Mouse (Mus musculus) lung, postnatal 0 days (tissue): ENCODE measurements around the gene Cd200r4.

Experiments
- CTCF ChIP-seq: IDR thresholded peaks from 2 replicates; pipeline ENCODE4 v1.5.1; 2016; ENCODE audit warnings: antibody characterized with exemption, mild to moderate bottlenecking
- EP300 ChIP-seq: IDR thresholded peaks from 2 replicates; pipeline ENCODE4 v1.6.1; 2016; ENCODE audit warnings: antibody characterized with exemption, mild to moderate bottlenecking, control low read depth

DNA sequence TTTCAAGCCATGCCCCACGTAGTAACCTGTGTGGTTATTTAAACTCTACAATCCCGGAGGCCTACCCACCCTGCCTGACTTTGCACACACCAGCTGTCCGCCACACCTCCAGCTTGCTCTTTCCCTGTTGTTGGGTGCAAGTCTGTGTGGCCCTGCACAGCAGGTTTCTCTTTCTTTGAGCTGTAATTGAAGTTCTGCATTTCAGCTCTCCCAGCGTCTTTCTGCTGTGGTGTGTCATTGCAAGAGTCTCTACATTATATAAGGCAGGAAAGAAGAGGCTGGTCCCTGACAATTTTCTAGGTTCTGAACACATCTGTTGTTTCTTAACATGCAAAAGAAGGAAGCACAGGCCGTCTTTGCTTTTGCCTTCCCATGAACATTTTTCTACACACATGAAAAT, 65.1 kb downstream of the Cd200r4 start:
- TF ChIP-seq CTCF: no peak
- TF ChIP-seq EP300: no peak
